Mouse (Mus musculus): ENCODE results near the gene Slc1a3.

DNA sequence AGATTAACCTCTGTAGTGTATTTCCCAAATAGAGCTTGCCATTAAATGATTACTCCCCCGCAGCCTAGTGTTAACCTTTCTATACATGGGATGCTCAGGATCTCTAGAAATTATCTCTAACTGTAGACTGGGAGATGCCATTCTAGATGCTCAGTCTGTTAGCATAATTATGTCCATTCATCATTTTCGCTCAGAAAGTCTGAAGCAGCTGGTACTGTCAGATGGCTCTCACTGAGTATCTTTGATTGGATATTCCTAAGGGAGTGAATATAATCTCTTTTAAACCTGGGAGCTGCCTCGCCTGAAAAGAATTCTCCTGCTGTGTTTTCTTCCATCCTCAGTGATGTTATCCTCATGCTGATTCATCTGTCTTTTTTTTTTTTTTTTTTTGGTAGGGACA lies 76.2 kb downstream of the Slc1a3 start:
- TF ChIP-seq CTCF (IDR thresholded peaks at IDR 0.05) (no peak), EP300 (IDR thresholded peaks at IDR 0.05; ENCODE audit: insufficient read depth, low read depth, low read length) (no peak), POLR2A (IDR thresholded peaks at IDR 0.05; ENCODE audit: insufficient read depth, low read depth, low read length) (no peak)

Measured in heart, adult 2 months (tissue).